Mouse (Mus musculus) CH12.LX (cell line): ENCODE measurements around the gene Gm10912. TPM values are rescaled to one million over a fixed set of nuclear protein-coding genes. Genes with fewer than 3 reads are reported as not detected.

Experiments
- DNase-seq: peaks from one replicate; pipeline ENCODE4 v3.0.0-alpha.2; 2013; ENCODE audit errors: extremely low read depth
- H3K27ac ChIP-seq: 2 replicates; pipeline ENCODE4 v1.5.1; 2012; ENCODE audit warnings: low read depth, mild to moderate bottlenecking, control low read depth, moderate library complexity; ENCODE audit not compliant: insufficient read depth
- H3K27me3 ChIP-seq: replicated peaks from 2 replicates; pipeline ENCODE3; 2012; ENCODE audit warnings: inconsistent platforms
- H3K36me3 ChIP-seq, 2 experiments: replicated peaks in 1 of 2; 2 replicates each; pipeline versions ENCODE3 to v1.6.1; 2012; ENCODE audit warnings: inconsistent platforms in 1 of 2, low read length in 1 of 2, mild to moderate bottlenecking in 1 of 2, mixed read lengths in 1 of 2, moderate library complexity in 1 of 2; ENCODE audit not compliant: control insufficient read depth in 1 of 2, insufficient read depth in 1 of 2
- H3K4me1 ChIP-seq, 2 experiments: 2 replicates each; pipeline ENCODE4 v1.6.1; 2012; ENCODE audit warnings: inconsistent platforms in 1 of 2, moderate library complexity in 1 of 2; ENCODE audit not compliant: insufficient read depth in 2 of 2, control insufficient read depth in 1 of 2
- H3K4me2 ChIP-seq: 2 replicates; pipeline ENCODE4 v1.6.1; 2012; ENCODE audit warnings: low read depth, mild to moderate bottlenecking, control low read depth; ENCODE audit not compliant: poor library complexity, insufficient read depth, severe bottlenecking
- H3K4me3 ChIP-seq, 3 experiments: fragments of 150-350 bp in 1 of 3; sonication (generic) in 1 of 3; replicated peaks in 1 of 3; 2 replicates each; pipeline versions ENCODE3 to v1.5.1; 2011 to 2012; ENCODE audit warnings: low read depth in 2 of 3, low read length in 2 of 3, mild to moderate bottlenecking in 2 of 3, moderate library complexity in 2 of 3, control low read depth in 1 of 3, improper control_type of control experiment in 1 of 3, inconsistent platforms in 1 of 3, mixed read lengths in 1 of 3; ENCODE audit not compliant: poor library complexity in 1 of 3
- H3K79me2 ChIP-seq: replicated peaks from 2 replicates; pipeline ENCODE4 v1.6.1; 2012; ENCODE audit warnings: mild to moderate bottlenecking, moderate library complexity; ENCODE audit not compliant: control insufficient read depth, poor library complexity, insufficient read depth, severe bottlenecking; ENCODE audit errors: extremely low read depth
- H3K9ac ChIP-seq: 2 replicates; pipeline ENCODE4 v1.6.1; 2012; ENCODE audit warnings: low read depth, mild to moderate bottlenecking, control low read depth, moderate library complexity; ENCODE audit not compliant: insufficient read depth
- H3K9me3 ChIP-seq: replicated peaks from 2 replicates; pipeline ENCODE3; 2012; ENCODE audit warnings: low read length, inconsistent platforms, mixed read lengths
- BHLHE40 ChIP-seq: IDR thresholded peaks from 2 replicates; pipeline ENCODE4 v1.6.1; 2011; ENCODE audit warnings: mild to moderate bottlenecking, low read depth, low read length, improper control_type of control experiment
- CHD1 ChIP-seq: IDR thresholded peaks from 2 replicates; pipeline ENCODE4 v1.6.1; 2012; ENCODE audit warnings: low read depth, low read length, improper control_type of control experiment, inconsistent platforms
- CHD2 ChIP-seq: IDR thresholded peaks from 2 replicates; pipeline ENCODE4 v1.6.1; 2011; ENCODE audit warnings: low read length, improper control_type of control experiment
- E2F4 ChIP-seq: IDR thresholded peaks from 2 replicates; pipeline ENCODE4 v1.6.1; 2011; ENCODE audit warnings: low read depth, low read length, improper control_type of control experiment; ENCODE audit not compliant: insufficient replicate concordance
- GABPA ChIP-seq: IDR thresholded peaks from 2 replicates; pipeline ENCODE4 v1.6.1; 2012; ENCODE audit warnings: low read depth, low read length, improper control_type of control experiment, inconsistent platforms; ENCODE audit not compliant: insufficient replicate concordance
- HCFC1 ChIP-seq: IDR thresholded peaks from 2 replicates; pipeline ENCODE4 v1.6.1; 2012; ENCODE audit warnings: low read depth, mild to moderate bottlenecking, inconsistent platforms, low read length, improper control_type of control experiment
- IRF4 ChIP-seq: IDR thresholded peaks from 2 replicates; pipeline ENCODE4 v1.6.1; 2014; ENCODE audit warnings: low read depth, mild to moderate bottlenecking, inconsistent platforms, low read length, improper control_type of control experiment
- JUN ChIP-seq: IDR thresholded peaks from 2 replicates; pipeline ENCODE4 v1.6.1; 2011; ENCODE audit warnings: low read depth, mild to moderate bottlenecking, low read length, improper control_type of control experiment, moderate library complexity; ENCODE audit not compliant: insufficient read depth
- JUND ChIP-seq: conservative IDR thresholded peaks from 2 replicates; pipeline ENCODE4 v1.6.1; 2011; ENCODE audit warnings: low read depth, low read length, improper control_type of control experiment
- KAT2A ChIP-seq: IDR thresholded peaks from 2 replicates; pipeline ENCODE4 v1.6.1; 2012; ENCODE audit warnings: low read length, improper control_type of control experiment, inconsistent platforms; ENCODE audit not compliant: insufficient replicate concordance
- MAFK ChIP-seq: IDR thresholded peaks from 2 replicates; pipeline ENCODE4 v1.6.1; 2011; ENCODE audit warnings: low read length, improper control_type of control experiment; ENCODE audit not compliant: insufficient replicate concordance
- MEF2A ChIP-seq: IDR thresholded peaks from 2 replicates; pipeline ENCODE4 v1.6.1; 2014; ENCODE audit warnings: low read depth, mild to moderate bottlenecking, inconsistent platforms, low read length, improper control_type of control experiment, borderline replicate concordance
- MYC ChIP-seq: IDR thresholded peaks from 2 replicates; pipeline ENCODE4 v1.6.1; 2011; ENCODE audit warnings: low read depth, mild to moderate bottlenecking, improper control_type of control experiment, low read length
- NELFE ChIP-seq: IDR thresholded peaks from 2 replicates; pipeline ENCODE4 v1.6.1; 2011; ENCODE audit warnings: low read depth, low read length, improper control_type of control experiment
- NRF1 ChIP-seq: IDR thresholded peaks from 2 replicates; pipeline ENCODE4 v1.6.1; 2014; ENCODE audit warnings: low read depth, mild to moderate bottlenecking, inconsistent platforms, low read length, improper control_type of control experiment, moderate library complexity
- PAX5 ChIP-seq: IDR thresholded peaks from 2 replicates; pipeline ENCODE4 v1.6.1; 2012; ENCODE audit warnings: low read length, inconsistent platforms, mixed read lengths
- POLR2AphosphoS2 ChIP-seq: IDR thresholded peaks from 2 replicates; pipeline ENCODE4 v1.6.1; 2011; ENCODE audit warnings: low read depth, low read length, improper control_type of control experiment
- RAD21 ChIP-seq: IDR thresholded peaks from 2 replicates; pipeline ENCODE4 v1.6.1; 2011; ENCODE audit warnings: low read depth, mild to moderate bottlenecking, low read length, improper control_type of control experiment, moderate library complexity
- RCOR1 ChIP-seq: conservative IDR thresholded peaks from 2 replicates; pipeline ENCODE4 v1.6.1; 2012; ENCODE audit warnings: low read depth, mild to moderate bottlenecking, inconsistent platforms, low read length, improper control_type of control experiment
- SMC3 ChIP-seq: IDR thresholded peaks from 2 replicates; pipeline ENCODE4 v1.6.1; 2011; ENCODE audit warnings: low read depth, low read length, improper control_type of control experiment
- TBP ChIP-seq: conservative IDR thresholded peaks from 2 replicates; pipeline ENCODE4 v1.6.1; 2011; ENCODE audit warnings: low read depth, low read length, improper control_type of control experiment
- TCF12 ChIP-seq: IDR thresholded peaks from 2 replicates; pipeline ENCODE4 v1.6.1; 2014; ENCODE audit warnings: low read depth, mild to moderate bottlenecking, inconsistent platforms, low read length, improper control_type of control experiment
- UBTF ChIP-seq: IDR thresholded peaks from 2 replicates; pipeline ENCODE4 v1.6.1; 2012; ENCODE audit warnings: low read depth, mild to moderate bottlenecking, inconsistent platforms, low read length, improper control_type of control experiment, moderate library complexity
- ZKSCAN1 ChIP-seq: IDR thresholded peaks from 2 replicates; pipeline ENCODE4 v1.6.1; 2012; ENCODE audit warnings: low read depth, inconsistent platforms, low read length, improper control_type of control experiment, borderline replicate concordance
- ZMIZ1 ChIP-seq: IDR thresholded peaks from 2 replicates; pipeline ENCODE4 v1.6.1; 2012; ENCODE audit warnings: low read depth, mild to moderate bottlenecking, inconsistent platforms, low read length, improper control_type of control experiment
- dilution Hi-C: fragments of 300-500 bp; cut with MboI; formaldehyde crosslinking; loops from 2 replicates; pipeline ENCODE4 v1.14.3; 2020; ENCODE audit warnings: low sequenced_read_pairs; ENCODE audit not compliant: extremely low pct_unique_long_range_greater_than_20kb, extremely low pct_ligation_motif_present
- in situ Hi-C: fragments of 300-500 bp; cut with MboI; formaldehyde crosslinking; loops from 3 replicates; pipeline ENCODE4 v1.14.3; 2019; ENCODE audit warnings: low sequenced_read_pairs, low pct_ligation_motif_present, low pct_unique_long_range_greater_than_20kb, mixed read lengths
- polyA plus RNA-seq: library from polyadenylated mRNA; unstranded; fragments of >175 nt; gene quantifications from 2 replicates; pipeline ENCODE4 v1.2.1, GENCODE M21; 2012; ENCODE audit warnings: low read depth; ENCODE audit not compliant: insufficient read length
- total RNA-seq, 2 experiments: library from RNA; depleted of rRNA; stranded (reverse); fragments of 300-350 nt in 1 of 2; fragments of >200 nt in 1 of 2; gene quantifications; 2 replicates each; pipeline ENCODE4 v1.2.3; 2012 to 2014

The Gm10912 gene
- total and polyA plus RNA-seq, 3 experiments: not detected

DNA sequence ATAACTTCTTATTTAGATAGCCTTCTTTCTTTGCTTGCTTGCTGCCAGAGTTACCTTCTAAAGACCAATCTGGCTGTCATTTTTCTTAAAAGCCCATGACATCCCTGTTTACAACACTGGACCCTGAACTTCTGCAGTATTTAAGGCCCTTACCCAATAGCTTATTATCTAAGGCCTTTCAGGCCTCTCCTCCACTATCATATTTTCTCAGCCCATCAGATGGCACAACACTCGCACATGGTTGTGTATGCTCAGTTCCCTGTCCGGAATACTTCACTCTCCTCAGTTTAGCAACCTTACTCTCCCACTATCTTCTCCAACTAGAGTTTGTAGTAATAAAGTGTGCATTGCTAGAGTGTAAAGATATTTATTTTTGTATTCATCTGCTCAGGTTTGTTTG, 36.6 kb upstream of the Gm10912 start:
- Histone ChIP-seq H3K4me1 (peaks cover 3 to 27% of the 10 kb centered on the region in 2 experiments; a peak in 2 of 4 replicates), H3K4me3 (peak overlapping the region in 2 of 3 experiments; percentile 95 to 99), H3K9ac (peak overlapping the region; percentile 82), H3K9me3 (peaks cover under 1% of the 10 kb centered on the region), H3K4me2 (peak overlapping the region; percentile 96), H3K79me2 (peaks cover 14% of the 10 kb centered on the region), H3K27ac (no peak overlapping the region), H3K27me3 (peaks cover 3% of the 10 kb centered on the region), H3K36me3 (peaks cover 5 to 28% of the 10 kb centered on the region in 2 experiments)
- DNase-seq: no peak
- in situ Hi-C loops: loop anchor here (25.0 kb wide), 1 partner anchor 558 kb away; the partner anchor contains the start of gene Cstf3
- dilution Hi-C loops: no loop called here
- no peak for TF ChIP-seq GABPA
- no peak for TF ChIP-seq MAFK
- no peak for TF ChIP-seq TCF12
- TF ChIP-seq BHLHE40: no peak
- TF ChIP-seq ZMIZ1: no peak
- no peak for TF ChIP-seq NELFE
- no peak for TF ChIP-seq POLR2AphosphoS2
- no peak for TF ChIP-seq MEF2A
- no peak for TF ChIP-seq CHD2
- TF ChIP-seq, all 38 proteins: peak for 0

DNA sequence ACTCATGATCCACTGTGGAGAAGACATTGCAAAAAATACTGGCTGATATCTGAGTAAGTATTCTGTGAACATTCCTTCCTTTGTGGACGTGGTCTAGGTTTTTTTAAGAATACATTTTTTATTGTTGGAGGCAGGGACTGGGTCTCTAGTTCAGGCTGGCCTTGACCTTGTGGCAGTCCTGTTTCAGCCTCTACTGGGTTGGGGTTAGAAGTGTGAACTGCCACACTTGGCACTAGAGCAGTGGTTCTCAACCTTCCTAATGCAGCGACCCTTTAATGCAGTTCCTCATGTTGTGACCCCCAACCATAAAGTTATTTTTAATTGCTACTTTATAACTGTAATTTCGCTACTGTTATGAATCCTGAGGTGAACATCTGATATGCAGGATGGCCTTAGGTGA, 35.2 kb upstream of the Gm10912 start:
- H3K4me2 ChIP-seq: no peak overlapping the region
- peaks cover 2% of the 10 kb centered on the region for H3K27me3 ChIP-seq
- H3K4me3 ChIP-seq: no peak overlapping the region
- TF ChIP-seq CHD1 (no peak), MYC (no peak), POLR2AphosphoS2 (no peak), CHD2 (no peak), UBTF (no peak), RAD21 (no peak), ZMIZ1 (no peak), IRF4 (no peak), E2F4 (no peak), PAX5 (no peak), GABPA (no peak), JUND (no peak), HCFC1 (no peak), JUN (no peak), SMC3 (no peak), NRF1 (no peak), KAT2A (no peak), RCOR1 (no peak), ZKSCAN1 (no peak), TBP (no peak)
- TF ChIP-seq, all 38 proteins: peak for 0
- Histone ChIP-seq H3K27ac (no peak overlapping the region), H3K9ac (no peak overlapping the region), H3K36me3 (peaks cover 8 to 39% of the 10 kb centered on the region in 2 experiments), H3K4me1 (peaks cover 3 to 27% of the 10 kb centered on the region in 2 experiments; a peak in 2 of 4 replicates), H3K79me2 (peaks cover 14% of the 10 kb centered on the region), H3K9me3 (no peaks in the 10 kb centered on the region)
- in situ Hi-C loops (loop anchor here (25.0 kb wide), 1 partner anchor 557 kb away; the partner anchor contains the start of gene Cstf3), dilution Hi-C loops (no loop called here)
- no peak for DNase-seq
